Mouse (Mus musculus): ENCODE results near the gene Abcc2. TPM values are rescaled to one million over a fixed set of nuclear protein-coding genes. Genes with fewer than 3 reads are reported as not detected.

Abcc2 gene
- polyA plus RNA-seq, 1 experiment = not detected

GRCm38 (mm10) chr19:43752489-43753225 is 29.3 kb upstream of the Abcc2 start, which contains the start of the genes Cutc and Cox15:
Gene Cutc (plus strand): TSS chr19:43752996.
Gene Cox15 (minus strand): TSS chr19:43753000.
- no peaks in the 10 kb centered on the region for H3K4me1 ChIP-seq (ENCODE audit: control insufficient read depth, insufficient read depth, low read length)
- no peaks in the 10 kb centered on the region for H3K27me3 ChIP-seq (ENCODE audit: control insufficient read depth, insufficient read depth, low read length, poor library complexity, severe bottlenecking)
- peak within 1 kb of the TSS; percentile 70 for H3K9ac ChIP-seq (ENCODE audit: low read depth, poor library complexity, severe bottlenecking)
- TF ChIP-seq EP300 (IDR thresholded peaks at IDR 0.05; ENCODE audit: insufficient read depth, low read depth, low read length) (no peak), CTCF (IDR thresholded peaks at IDR 0.05; ENCODE audit: low read depth, low read length) (no peak), POLR2A (IDR thresholded peaks at IDR 0.05; ENCODE audit: insufficient read depth, low read length) (no peak)
- no peak within 1 kb of the TSS for H3K27ac ChIP-seq (ENCODE audit: insufficient read depth, low read length)
- H3K9me3 ChIP-seq (replicated peaks; ENCODE audit: control insufficient read depth, insufficient read depth, low read length, poor library complexity, severe bottlenecking) = no peaks in the 10 kb centered on the region
- peaks cover 5% of the 10 kb centered on the region; the same call in 1 of the 2 replicates for H3K36me3 ChIP-seq (ENCODE audit: control insufficient read depth, insufficient read depth, low read length, poor library complexity, severe bottlenecking)
- peak within 1 kb of the TSS; percentile 81 for H3K4me3 ChIP-seq (ENCODE audit: low read depth, low read length)

- TF ChIP-seq CTCF (IDR thresholded peaks at IDR 0.05; ENCODE audit: low read depth, low read length) (peak; percentile 67), POLR2A (IDR thresholded peaks at IDR 0.05; ENCODE audit: insufficient read depth, low read length) (no peak), EP300 (IDR thresholded peaks at IDR 0.05; ENCODE audit: insufficient read depth, low read depth, low read length) (no peak)
- Histone ChIP-seq H3K27ac (ENCODE audit: insufficient read depth, low read length) (no peak overlapping the region), H3K27me3 (ENCODE audit: control insufficient read depth, insufficient read depth, low read length, poor library complexity, severe bottlenecking) (no peaks in the 10 kb centered on the region), H3K4me1 (ENCODE audit: control insufficient read depth, insufficient read depth, low read length) (no peaks in the 10 kb centered on the region), H3K4me3 (ENCODE audit: low read depth, low read length) (peak overlapping the region; percentile 81), H3K36me3 (ENCODE audit: control insufficient read depth, insufficient read depth, low read length, poor library complexity, severe bottlenecking) (peaks cover 4% of the 10 kb centered on the region; the same call in 1 of the 2 replicates), H3K9ac (ENCODE audit: low read depth, poor library complexity, severe bottlenecking) (peak overlapping the region; percentile 70), H3K9me3 (replicated peaks; ENCODE audit: control insufficient read depth, insufficient read depth, low read length, poor library complexity, severe bottlenecking) (no peaks in the 10 kb centered on the region)
These were observed 28.7 kb upstream of the Abcc2 start for GRCm38 (mm10) chr19:43753226-43753835.

GRCm38 (mm10) chr19:43754237-43754636 is 27.8 kb upstream of the Abcc2 start:
- Histone ChIP-seq H3K4me1 (ENCODE audit: control insufficient read depth, insufficient read depth, low read length) (no peaks in the 10 kb centered on the region), H3K27me3 (ENCODE audit: control insufficient read depth, insufficient read depth, low read length, poor library complexity, severe bottlenecking) (no peaks in the 10 kb centered on the region), H3K4me3 (ENCODE audit: low read depth, low read length) (no peak overlapping the region), H3K27ac (ENCODE audit: insufficient read depth, low read length) (no peak overlapping the region), H3K9ac (ENCODE audit: low read depth, poor library complexity, severe bottlenecking) (no peak overlapping the region), H3K36me3 (ENCODE audit: control insufficient read depth, insufficient read depth, low read length, poor library complexity, severe bottlenecking) (no peaks in the 10 kb centered on the region; the same call in 1 of the 2 replicates), H3K9me3 (replicated peaks; ENCODE audit: control insufficient read depth, insufficient read depth, low read length, poor library complexity, severe bottlenecking) (no peaks in the 10 kb centered on the region)
- TF ChIP-seq CTCF (IDR thresholded peaks at IDR 0.05; ENCODE audit: low read depth, low read length) (no peak), EP300 (IDR thresholded peaks at IDR 0.05; ENCODE audit: insufficient read depth, low read depth, low read length) (no peak), POLR2A (IDR thresholded peaks at IDR 0.05; ENCODE audit: insufficient read depth, low read length) (no peak)

DNA sequence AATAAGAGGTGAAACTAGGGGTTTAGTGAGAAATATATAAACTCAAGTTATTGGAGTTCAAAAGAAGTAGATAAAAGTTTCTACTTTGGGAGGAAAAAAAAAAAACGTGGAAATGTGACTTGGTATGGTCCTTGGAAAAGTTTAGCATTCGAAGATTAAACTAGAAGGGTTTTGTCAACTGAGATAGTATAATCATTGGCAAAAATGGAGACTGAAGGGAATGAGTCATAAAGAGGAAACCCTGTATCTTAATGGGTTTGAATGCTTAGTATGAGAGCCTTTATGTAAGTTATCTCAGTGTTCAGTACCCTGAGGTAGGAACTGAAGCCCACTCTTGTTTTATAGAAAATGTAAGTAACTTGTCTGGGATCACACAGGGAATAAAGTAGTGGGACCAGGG is 27.1 kb upstream of the Abcc2 start:
- Histone ChIP-seq H3K27ac (ENCODE audit: insufficient read depth, low read length) (no peak overlapping the region), H3K4me1 (ENCODE audit: control insufficient read depth, insufficient read depth, low read length) (no peaks in the 10 kb centered on the region), H3K4me3 (ENCODE audit: low read depth, low read length) (no peak overlapping the region), H3K27me3 (ENCODE audit: control insufficient read depth, insufficient read depth, low read length, poor library complexity, severe bottlenecking) (no peaks in the 10 kb centered on the region), H3K36me3 (ENCODE audit: control insufficient read depth, insufficient read depth, low read length, poor library complexity, severe bottlenecking) (no peaks in the 10 kb centered on the region), H3K9ac (ENCODE audit: low read depth, poor library complexity, severe bottlenecking) (no peak overlapping the region), H3K9me3 (replicated peaks; ENCODE audit: control insufficient read depth, insufficient read depth, low read length, poor library complexity, severe bottlenecking) (no peaks in the 10 kb centered on the region)
- TF ChIP-seq CTCF (IDR thresholded peaks at IDR 0.05; ENCODE audit: low read depth, low read length) = no peak
- no peak for TF ChIP-seq POLR2A (IDR thresholded peaks at IDR 0.05; ENCODE audit: insufficient read depth, low read length)

DNA sequence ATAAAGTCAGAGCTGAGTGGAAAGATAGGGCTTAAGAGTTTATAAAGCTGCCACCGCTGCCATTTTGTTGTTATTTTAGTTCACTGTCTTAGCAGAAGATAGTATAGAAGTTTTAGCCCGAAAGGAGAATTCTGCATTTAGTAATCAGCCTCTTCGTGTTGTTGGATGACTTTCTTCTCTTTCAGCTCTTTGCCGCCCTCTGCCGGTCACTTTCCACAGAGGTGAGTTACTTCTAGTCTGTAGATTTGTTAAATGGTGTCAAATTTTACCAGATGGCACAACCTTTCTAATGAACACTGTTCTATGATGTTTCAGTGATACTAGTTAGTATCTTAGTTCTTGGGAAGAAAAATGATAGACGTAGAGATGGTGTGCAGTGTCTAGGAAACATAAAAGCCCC is 21.5 kb upstream of the Abcc2 start:
- TF ChIP-seq CTCF (IDR thresholded peaks at IDR 0.05; ENCODE audit: low read depth, low read length) (peak; percentile 19), EP300 (IDR thresholded peaks at IDR 0.05; ENCODE audit: insufficient read depth, low read depth, low read length) (no peak)
- Histone ChIP-seq H3K4me1 (ENCODE audit: control insufficient read depth, insufficient read depth, low read length) (no peaks in the 10 kb centered on the region), H3K36me3 (ENCODE audit: control insufficient read depth, insufficient read depth, low read length, poor library complexity, severe bottlenecking) (no peaks in the 10 kb centered on the region)

More for the DNA sequence above, 21.5 kb upstream of the Abcc2 start:
- H3K9me3 ChIP-seq (replicated peaks; ENCODE audit: control insufficient read depth, insufficient read depth, low read length, poor library complexity, severe bottlenecking) = no peaks in the 10 kb centered on the region
- H3K27me3 ChIP-seq (ENCODE audit: control insufficient read depth, insufficient read depth, low read length, poor library complexity, severe bottlenecking) = no peaks in the 10 kb centered on the region
- no peak overlapping the region for H3K27ac ChIP-seq (ENCODE audit: insufficient read depth, low read length)
- H3K9ac ChIP-seq (ENCODE audit: low read depth, poor library complexity, severe bottlenecking) = no peak overlapping the region
- no peak overlapping the region for H3K4me3 ChIP-seq (ENCODE audit: low read depth, low read length)
